Mouse (Mus musculus): Measurements from ENCODE around the gene Gm4297.

Gene Gm4297

DNA sequence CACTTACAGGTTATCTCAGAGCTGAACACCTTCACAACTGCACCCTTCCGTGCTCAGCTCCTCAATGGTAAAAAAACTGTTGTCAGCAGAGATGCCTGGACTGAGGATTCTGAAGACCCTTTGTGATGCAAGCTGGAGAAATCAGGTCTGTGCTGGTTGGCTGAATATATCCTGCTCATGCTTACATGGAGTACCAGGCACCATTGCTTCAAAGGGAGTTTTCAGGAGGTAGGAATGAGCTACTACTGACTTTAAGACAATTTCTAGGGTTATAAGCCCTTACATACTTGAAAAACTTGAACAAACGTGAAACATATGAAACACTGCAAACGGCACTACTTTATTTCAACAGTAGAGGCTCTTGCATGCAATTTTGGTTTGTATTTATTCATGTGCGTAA lies at the start of gene Gm4297:
Gm4297 (minus strand) TSS at position 101 of the 400 bp plus-strand sequence.
- in situ Hi-C loops (cut with MboI, MseI), result loop anchor here (10.0 to 25.0 kb wide), 4 partner anchors 150 to 1963 kb away; partner anchors contain the start of gene Slx
